Mouse (Mus musculus) WW6 (cell line): ENCODE data around the gene Crat.

ENCODE experiments used
- DNase-seq: peaks from one replicate; pipeline ENCODE4 v3.0.0-alpha.2; 2013; ENCODE audit warnings: low read depth, low spot score

Crat gene

DNA sequence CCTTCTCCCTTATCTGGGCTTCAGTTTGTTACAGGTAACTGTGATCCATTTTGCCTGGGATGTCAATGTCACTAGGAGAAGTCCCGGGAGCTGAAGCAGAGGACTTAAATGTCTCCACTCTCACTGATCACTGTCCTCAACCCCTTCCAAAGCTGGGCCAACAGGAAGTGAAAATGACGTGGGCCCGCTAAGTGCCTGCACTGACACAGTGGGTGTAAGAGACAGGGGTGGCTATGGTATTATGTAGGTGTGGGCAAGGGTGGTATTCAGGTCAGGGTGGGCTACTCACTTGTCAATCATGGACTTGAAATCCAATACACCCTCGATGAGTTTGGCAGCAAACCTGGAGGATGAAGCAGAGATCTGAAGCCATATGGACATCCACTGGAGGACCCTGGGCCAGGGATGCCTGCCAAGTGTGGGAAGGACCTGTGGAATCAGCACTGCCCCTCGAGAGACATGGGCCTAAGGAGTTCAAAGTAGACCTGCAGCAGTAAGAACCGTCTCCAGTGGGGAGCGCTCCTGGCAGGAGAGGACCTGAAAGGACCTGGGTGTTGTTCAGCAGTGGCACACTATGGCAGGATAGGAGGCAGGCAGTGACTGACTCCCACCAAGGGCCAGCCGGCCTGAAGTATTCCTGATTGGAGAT, 7.0 kb downstream of the Crat start:
- DNase-seq = no peak

DNA sequence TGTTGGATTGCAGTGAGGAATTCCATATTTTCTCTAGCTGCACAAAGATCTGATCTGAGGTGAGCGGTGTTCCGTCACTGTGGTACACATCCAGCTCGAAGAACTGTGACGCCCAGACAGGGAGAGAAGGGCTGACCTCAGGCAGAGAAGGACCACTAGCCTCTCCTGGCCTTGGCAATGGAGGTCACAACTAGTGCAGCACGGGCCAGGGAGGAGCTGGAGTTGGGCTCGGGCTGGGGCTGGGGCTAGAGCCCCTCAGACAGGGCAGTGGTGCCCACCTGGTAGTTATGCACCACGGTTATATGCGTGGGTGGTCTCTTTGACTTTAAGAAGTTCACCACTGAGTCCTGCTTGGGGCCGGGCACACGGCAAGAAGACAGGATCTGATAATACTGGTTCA, 7.8 kb downstream of the Crat start:
- DNase-seq = no peak

DNA sequence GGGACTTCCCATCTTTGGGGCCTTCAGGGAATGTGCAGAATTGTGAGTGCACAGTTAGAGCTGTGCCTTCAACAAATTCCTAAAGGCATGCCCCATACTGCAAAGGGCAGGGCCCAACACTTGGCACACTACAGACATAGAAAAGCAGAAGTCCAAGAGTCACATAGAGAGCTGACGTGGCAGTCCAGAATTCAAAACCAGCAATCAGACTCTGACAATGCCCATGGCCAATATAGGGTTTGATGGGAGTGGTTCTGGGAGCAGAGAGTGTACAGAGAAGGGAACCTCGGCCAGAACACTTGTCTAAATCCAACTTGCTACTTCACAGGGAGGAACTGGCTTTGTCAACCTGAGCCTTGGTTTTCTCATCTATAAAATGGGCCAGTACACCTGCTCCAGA, 8.4 kb downstream of the Crat start:
- no peak for DNase-seq

GRCm38 (mm10) chr2:30403870-30404269, 11.7 kb downstream of the Crat start:
- no peak for DNase-seq

GRCm38 (mm10) chr2:30402843-30403242, 12.8 kb downstream of the Crat start:
- no peak for DNase-seq

DNA sequence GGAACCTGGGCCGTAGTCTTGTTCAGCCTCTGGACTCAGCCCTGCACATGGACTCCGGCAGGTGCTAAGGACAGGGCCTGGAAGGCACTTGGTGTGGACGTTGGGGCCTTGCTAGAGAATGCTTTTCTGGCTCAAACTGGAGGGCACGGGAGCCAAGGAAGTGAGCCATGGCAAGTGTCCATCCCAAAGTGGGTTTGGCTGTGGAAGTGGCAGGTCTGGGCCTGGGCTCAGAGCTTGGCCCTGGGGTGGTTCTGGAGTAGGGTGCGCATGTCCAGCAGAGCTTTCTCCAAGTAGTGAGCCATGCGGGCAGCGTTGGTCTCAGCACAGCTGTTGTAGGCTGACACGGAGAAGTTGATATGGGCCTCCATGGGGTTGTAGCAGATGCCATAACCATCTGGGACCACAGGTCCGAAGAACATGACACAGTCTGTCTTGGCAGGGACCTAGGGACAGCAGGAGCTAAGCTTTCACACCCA, 13.2 kb downstream of the Crat start:
- no peak for DNase-seq

- no peak for DNase-seq
These were observed 14.0 kb downstream of the Crat start for GRCm38 (mm10) chr2:30401581-30401980.

GRCm38 (mm10) chr2:30399191-30400171, 16.1 kb downstream of the Crat start:
- DNase-seq = no peak

- no peak for DNase-seq
These were observed 17.6 kb downstream of the Crat start for GRCm38 (mm10) chr2:30397986-30398512.

GRCm38 (mm10) chr2:30396246-30396645, 19.4 kb downstream of the Crat start:
- no peak for DNase-seq

DNA sequence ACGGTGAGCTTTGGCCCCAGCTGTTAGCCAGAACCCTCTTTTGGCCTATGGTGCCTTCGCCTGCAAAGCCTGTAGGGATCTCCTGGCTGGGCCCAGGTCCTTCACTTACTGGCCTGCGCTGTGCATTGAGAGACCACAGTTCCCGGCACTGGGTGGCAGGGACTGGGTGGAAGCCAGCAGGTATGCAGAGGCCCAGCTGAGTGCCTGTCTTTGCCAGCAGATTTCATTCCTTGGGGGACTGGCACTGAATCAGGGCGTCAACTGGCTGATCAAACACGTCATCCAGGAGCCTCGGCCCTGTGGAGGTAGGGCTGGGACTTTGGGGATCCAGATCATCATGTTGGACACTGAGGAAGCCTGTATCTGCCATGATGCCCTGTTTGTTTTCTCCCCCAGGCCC, 19.9 kb downstream of the Crat start:
- no peak for DNase-seq

GRCm38 (mm10) chr2:30393370-30393656, 22.3 kb downstream of the Crat start:
- no peak for DNase-seq

DNA sequence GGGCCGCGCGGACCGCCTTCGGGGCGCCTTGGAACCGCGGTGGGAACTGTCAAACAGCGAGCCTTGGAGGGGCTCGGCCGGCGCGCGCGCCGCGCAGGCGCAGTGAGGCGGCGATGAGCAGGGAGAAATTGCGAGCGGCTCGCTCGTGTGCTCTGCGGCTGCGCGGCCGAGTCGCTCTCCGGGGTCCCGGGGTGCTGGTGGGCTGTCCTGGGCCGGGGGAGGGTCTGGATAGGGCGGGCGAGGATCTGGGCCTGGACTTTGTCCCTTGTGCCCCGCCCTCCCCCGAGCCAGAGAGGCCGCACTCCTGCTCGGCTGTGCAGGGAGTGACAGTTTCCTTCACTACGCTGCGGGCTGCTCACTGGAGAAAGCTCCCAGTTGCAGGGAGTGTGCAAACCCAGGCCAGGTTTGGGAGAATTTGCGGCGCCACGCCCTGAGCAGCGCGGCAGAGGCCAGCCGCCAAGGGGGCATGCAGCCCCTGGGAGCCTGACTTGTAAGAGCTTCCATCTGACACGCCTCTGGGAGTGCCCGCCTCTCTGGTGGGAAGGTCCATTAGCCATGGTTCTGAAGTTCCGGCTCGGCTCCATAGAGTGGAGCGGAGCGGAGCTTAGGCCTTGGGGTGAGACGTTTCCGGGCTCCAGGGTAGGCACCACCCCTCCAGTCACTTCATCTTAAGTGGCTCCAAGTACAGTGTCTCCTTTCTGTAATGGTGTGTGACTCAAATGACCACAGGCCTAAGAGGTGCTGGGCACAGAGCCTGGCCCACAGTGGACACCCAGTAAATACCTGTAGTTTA, 22.8 kb downstream of the Crat start:
- peak; percentile 65 for DNase-seq

DNA sequence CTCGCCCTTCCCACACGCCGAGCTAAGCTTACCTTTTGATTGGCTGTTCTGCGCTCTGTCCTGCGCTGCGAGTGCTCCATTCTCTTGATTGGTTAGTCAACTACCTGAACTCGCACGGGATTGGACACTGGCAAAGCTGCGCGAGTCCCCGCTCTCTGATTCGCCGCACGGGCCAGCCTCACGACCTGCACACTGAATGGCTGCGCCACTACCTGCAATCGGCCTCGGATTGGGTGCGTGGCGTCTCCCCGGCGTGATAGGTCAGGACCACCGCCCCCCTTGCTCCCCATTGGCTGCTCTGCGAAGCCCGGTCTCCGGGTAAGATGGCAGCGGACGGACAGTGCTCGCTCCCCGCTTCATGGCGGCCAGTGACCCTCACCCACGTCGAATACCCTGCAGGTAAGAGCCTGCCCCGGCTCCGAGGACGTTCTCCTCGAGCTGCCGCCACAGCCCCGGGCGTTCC, 23.5 kb downstream of the Crat start, which contains the start of gene Dolpp1:
Gene Dolpp1, plus strand, starts transcription at position 141 of the 463 bp plus-strand sequence.
- peak; percentile 98 for DNase-seq

DNA sequence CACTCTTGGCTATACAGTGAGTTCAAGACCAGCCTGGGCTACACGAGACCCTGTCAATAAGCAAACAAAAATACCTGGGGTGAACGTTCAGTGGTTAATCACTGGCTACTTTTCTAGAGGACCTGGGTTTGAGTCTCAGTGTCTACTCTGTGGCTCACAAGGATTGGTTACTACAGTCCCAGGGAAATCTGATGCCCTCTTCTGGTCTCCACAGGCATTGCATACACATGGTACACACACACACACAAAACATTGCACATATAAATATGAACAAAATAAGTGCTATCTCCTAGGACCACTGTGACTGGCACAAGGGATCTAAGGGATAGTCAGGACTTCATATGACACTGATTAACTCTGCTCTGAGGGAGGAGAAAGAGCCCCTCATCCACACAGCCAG, 26.6 kb downstream of the Crat start:
- DNase-seq = no peak

GRCm38 (mm10) chr2:30386913-30387312, 28.7 kb downstream of the Crat start:
- DNase-seq = no peak

DNA sequence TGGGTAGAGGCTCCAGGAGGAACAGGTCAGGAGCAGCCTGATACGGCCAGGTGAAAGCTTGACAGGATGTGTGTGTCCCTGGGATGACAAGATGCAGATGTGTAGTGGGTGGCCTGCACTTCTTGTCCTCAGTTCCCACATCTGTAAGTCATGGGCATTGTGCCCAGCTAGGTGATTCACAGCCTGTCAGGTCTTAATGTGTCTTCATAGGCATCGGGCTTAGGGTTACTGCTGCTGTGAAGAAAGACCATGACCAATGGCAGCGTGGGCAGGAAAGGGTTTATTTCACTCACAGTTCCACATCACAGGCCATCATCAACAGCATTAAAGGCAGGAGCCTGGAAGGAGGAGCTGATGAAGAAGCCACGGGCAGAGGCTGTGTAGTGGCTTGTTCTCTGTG, 30.0 kb downstream of the Crat start:
- no peak for DNase-seq

DNA sequence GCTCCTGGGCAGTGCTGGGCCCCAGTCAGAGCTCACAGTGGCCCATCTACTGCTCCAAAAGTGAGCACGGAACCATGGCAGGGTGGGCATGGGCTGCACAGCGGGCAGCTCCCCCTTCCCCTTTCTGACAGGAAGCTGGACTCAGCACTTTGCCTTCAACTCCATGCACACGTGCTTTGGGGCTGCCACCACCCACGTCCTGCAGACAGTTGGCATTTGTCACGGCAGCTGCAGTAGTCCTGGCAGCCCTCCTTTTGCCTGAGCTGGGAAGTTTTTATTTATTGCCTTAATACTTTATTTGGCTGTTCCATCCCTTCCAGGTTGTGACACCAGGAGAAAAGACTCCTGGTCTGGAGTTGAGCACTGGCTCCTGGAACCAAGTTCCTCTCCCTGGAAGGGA, 30.8 kb downstream of the Crat start:
- DNase-seq = no peak

DNA sequence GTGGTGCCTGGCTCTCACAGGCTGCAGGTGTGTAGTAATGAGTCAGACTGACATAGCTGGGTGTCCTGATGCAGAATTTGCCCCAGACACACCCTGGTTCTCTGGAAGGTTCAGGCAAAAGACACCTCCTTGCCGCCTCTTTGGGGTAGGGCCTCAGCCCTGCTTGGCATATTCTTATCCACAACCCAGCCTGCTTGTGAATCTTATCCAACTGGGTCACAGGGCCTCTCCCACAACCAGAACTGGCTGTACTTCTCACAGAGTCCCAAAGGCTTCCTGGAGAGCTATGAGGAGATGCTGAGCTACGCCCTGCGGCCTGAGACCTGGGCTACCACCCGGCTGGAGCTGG, 34.3 kb downstream of the Crat start:
- no peak for DNase-seq

GRCm38 (mm10) chr2:30380564-30381376, 34.8 kb downstream of the Crat start:
- DNase-seq = no peak

GRCm38 (mm10) chr2:30379307-30379706, 36.3 kb downstream of the Crat start:
- DNase-seq = no peak
